Mouse (Mus musculus) liver, embryonic 16.5 days (tissue): ENCODE measurements around the gene Tbx3. TPM values are rescaled to one million over a fixed set of nuclear protein-coding genes. Genes with fewer than 3 reads are reported as not detected.

ENCODE experiments used
- ATAC-seq: fragments of 200-750 bp; cut with Nextera tagmentation; 2 replicates; pipeline ENCODE4 v1.8.0; 2017; ENCODE audit warnings: low read depth, mild to moderate bottlenecking, moderate number of reproducible peaks, moderate library complexity
- H3K27ac ChIP-seq: fragments of 300-500 bp; sonication (generic); 2 replicates; pipeline ENCODE4 v1.5.1; 2014; ENCODE audit warnings: mild to moderate bottlenecking, low read length
- H3K27me3 ChIP-seq: fragments of 300-500 bp; sonication (generic); 2 replicates; pipeline ENCODE4 v1.6.1; 2014; ENCODE audit warnings: low read depth, low read length, mixed read lengths; ENCODE audit not compliant: control insufficient read depth, insufficient read depth
- H3K36me3 ChIP-seq: fragments of 300-500 bp; sonication (generic); 2 replicates; pipeline ENCODE4 v1.6.1; 2014; ENCODE audit warnings: mild to moderate bottlenecking; ENCODE audit not compliant: control insufficient read depth, insufficient read depth
- H3K4me1 ChIP-seq: fragments of 300-500 bp; sonication (generic); 2 replicates; pipeline ENCODE4 v1.6.1; 2014; ENCODE audit warnings: low read depth, low read length, mixed read lengths; ENCODE audit not compliant: control insufficient read depth
- H3K4me2 ChIP-seq: fragments of 300-500 bp; sonication (generic); 2 replicates; pipeline ENCODE4 v1.6.1; 2014; ENCODE audit warnings: low read depth, low read length, mixed read lengths
- H3K4me3 ChIP-seq: fragments of 300-500 bp; sonication (generic); 2 replicates; pipeline ENCODE4 v1.5.1; 2014; ENCODE audit warnings: low read depth, mild to moderate bottlenecking, low read length
- H3K9ac ChIP-seq: fragments of 300-500 bp; sonication (generic); 2 replicates; pipeline ENCODE4 v1.6.1; 2014; ENCODE audit warnings: low read depth, low read length
- H3K9me3 ChIP-seq: fragments of 300-500 bp; sonication (generic); replicated peaks from 2 replicates; pipeline ENCODE4 v1.6.1; 2016; ENCODE audit warnings: low read length; ENCODE audit not compliant: control insufficient read depth
- WGBS: fragments of 180-500 bp; shearing (Covaris S2); extraction: QIAGEN DNeasy Blood & Tissue Kit; methylation state at CpG from one replicate; pipeline ENCODE4 v1.1.7; 2014; ENCODE audit not compliant: insufficient replicate concordance; 5-methylcytosine and 5-hydroxymethylcytosine counted together
- polyA plus RNA-seq: library from polyadenylated mRNA; unstranded; fragments of >200 nt; fragmentation: Nextera tagmentation; extraction: Ambion mirVana; gene quantifications from 2 replicates; pipeline ENCODE4 v1.2.1, GENCODE M21; 2015

Tbx3 gene
- polyA plus RNA-seq, 1 experiment from 2014 or later: 2.7 TPM

GRCm38 (mm10) chr5:119704900-119705299, 34.4 kb downstream of the Tbx3 start:
- Histone ChIP-seq H3K9ac (no peak overlapping the region), H3K36me3 (no peaks in the 10 kb centered on the region), H3K4me3 (no peak overlapping the region), H3K27ac (no peak overlapping the region), H3K4me1 (no peaks in the 10 kb centered on the region), H3K9me3 (no peaks in the 10 kb centered on the region), H3K4me2 (no peak overlapping the region), H3K27me3 (peaks cover 19% of the 10 kb centered on the region)
- ATAC-seq: no peak
- WGBS: 40% methylated on average over 7 of the region's 7 CpGs

GRCm38 (mm10) chr5:119706467-119706866, 36.0 kb downstream of the Tbx3 start:
- H3K36me3 ChIP-seq: no peaks in the 10 kb centered on the region

GRCm38 (mm10) chr5:119708850-119709585, 38.5 kb downstream of the Tbx3 start:
- H3K4me1 ChIP-seq: no peaks in the 10 kb centered on the region
- ATAC-seq: no peak
- WGBS: 72% methylated on average over 14 of the region's 14 CpGs

More at GRCm38 (mm10) chr5:119706467-119706866, 36.0 kb downstream of the Tbx3 start:
- H3K4me3 ChIP-seq: no peak overlapping the region
- no peaks in the 10 kb centered on the region for H3K9me3 ChIP-seq
- peaks cover 19% of the 10 kb centered on the region for H3K27me3 ChIP-seq
- no peak overlapping the region for H3K27ac ChIP-seq
- H3K9ac ChIP-seq: no peak overlapping the region
- 2% methylated on average over 17 of the region's 17 CpGs for WGBS
- ATAC-seq: no peak
- no peak overlapping the region for H3K4me2 ChIP-seq
- no peaks in the 10 kb centered on the region for H3K4me1 ChIP-seq

GRCm38 (mm10) chr5:119709826-119710559, 39.5 kb downstream of the Tbx3 start:
- no peak overlapping the region for H3K27ac ChIP-seq
- H3K4me2 ChIP-seq: no peak overlapping the region
- no peaks in the 10 kb centered on the region for H3K36me3 ChIP-seq
- peaks cover 19% of the 10 kb centered on the region for H3K27me3 ChIP-seq
- no peak overlapping the region for H3K4me3 ChIP-seq
- WGBS: 52% methylated on average over 18 of the region's 18 CpGs
- no peaks in the 10 kb centered on the region for H3K4me1 ChIP-seq
- ATAC-seq: no peak
- no peak overlapping the region for H3K9ac ChIP-seq
- H3K9me3 ChIP-seq: no peaks in the 10 kb centered on the region

More at GRCm38 (mm10) chr5:119708850-119709585, 38.5 kb downstream of the Tbx3 start:
- Histone ChIP-seq H3K36me3 (no peaks in the 10 kb centered on the region), H3K9me3 (no peaks in the 10 kb centered on the region), H3K9ac (no peak overlapping the region), H3K27ac (no peak overlapping the region), H3K4me3 (no peak overlapping the region), H3K4me2 (no peak overlapping the region), H3K27me3 (peaks cover 19% of the 10 kb centered on the region)

GRCm38 (mm10) chr5:119710756-119711155, 40.3 kb downstream of the Tbx3 start:
- Histone ChIP-seq H3K27ac (no peak overlapping the region), H3K27me3 (peaks cover 16% of the 10 kb centered on the region), H3K4me2 (no peak overlapping the region), H3K4me1 (no peaks in the 10 kb centered on the region), H3K4me3 (no peak overlapping the region), H3K36me3 (no peaks in the 10 kb centered on the region), H3K9me3 (no peaks in the 10 kb centered on the region), H3K9ac (no peak overlapping the region)
- ATAC-seq: no peak
- 51% methylated on average over 7 of the region's 7 CpGs for WGBS

GRCm38 (mm10) chr5:119711626-119712025, 41.2 kb downstream of the Tbx3 start:
- WGBS: 65% methylated on average over 5 of the region's 5 CpGs
- Histone ChIP-seq H3K4me2 (no peak overlapping the region), H3K4me1 (no peaks in the 10 kb centered on the region), H3K9ac (no peak overlapping the region), H3K9me3 (no peaks in the 10 kb centered on the region), H3K27me3 (peaks cover 7% of the 10 kb centered on the region), H3K4me3 (no peak overlapping the region), H3K27ac (no peak overlapping the region), H3K36me3 (no peaks in the 10 kb centered on the region)
- no peak for ATAC-seq

GRCm38 (mm10) chr5:119712679-119713246, 42.3 kb downstream of the Tbx3 start:
- no peak for ATAC-seq
- no peaks in the 10 kb centered on the region for H3K9me3 ChIP-seq
- H3K27me3 ChIP-seq: no peaks in the 10 kb centered on the region
- H3K4me3 ChIP-seq: no peak overlapping the region
- H3K9ac ChIP-seq: no peak overlapping the region
- peak overlapping the region; percentile 13; the same call in 1 of the 2 replicates for H3K4me2 ChIP-seq
- no peaks in the 10 kb centered on the region for H3K36me3 ChIP-seq
- no peaks in the 10 kb centered on the region for H3K4me1 ChIP-seq
- 2% methylated on average over 22 of the region's 22 CpGs for WGBS
- no peak overlapping the region for H3K27ac ChIP-seq

GRCm38 (mm10) chr5:119720471-119721265, 50.2 kb downstream of the Tbx3 start:
- H3K27me3 ChIP-seq: no peaks in the 10 kb centered on the region
- H3K9ac ChIP-seq: no peak overlapping the region
- no peak overlapping the region for H3K27ac ChIP-seq
- H3K4me2 ChIP-seq: no peak overlapping the region
- no peaks in the 10 kb centered on the region for H3K4me1 ChIP-seq
- WGBS: 23% methylated on average over 11 of the region's 11 CpGs
- ATAC-seq: no peak
- no peaks in the 10 kb centered on the region for H3K9me3 ChIP-seq
- no peak overlapping the region for H3K4me3 ChIP-seq
- no peaks in the 10 kb centered on the region for H3K36me3 ChIP-seq
